In the genomic region with DNA sequence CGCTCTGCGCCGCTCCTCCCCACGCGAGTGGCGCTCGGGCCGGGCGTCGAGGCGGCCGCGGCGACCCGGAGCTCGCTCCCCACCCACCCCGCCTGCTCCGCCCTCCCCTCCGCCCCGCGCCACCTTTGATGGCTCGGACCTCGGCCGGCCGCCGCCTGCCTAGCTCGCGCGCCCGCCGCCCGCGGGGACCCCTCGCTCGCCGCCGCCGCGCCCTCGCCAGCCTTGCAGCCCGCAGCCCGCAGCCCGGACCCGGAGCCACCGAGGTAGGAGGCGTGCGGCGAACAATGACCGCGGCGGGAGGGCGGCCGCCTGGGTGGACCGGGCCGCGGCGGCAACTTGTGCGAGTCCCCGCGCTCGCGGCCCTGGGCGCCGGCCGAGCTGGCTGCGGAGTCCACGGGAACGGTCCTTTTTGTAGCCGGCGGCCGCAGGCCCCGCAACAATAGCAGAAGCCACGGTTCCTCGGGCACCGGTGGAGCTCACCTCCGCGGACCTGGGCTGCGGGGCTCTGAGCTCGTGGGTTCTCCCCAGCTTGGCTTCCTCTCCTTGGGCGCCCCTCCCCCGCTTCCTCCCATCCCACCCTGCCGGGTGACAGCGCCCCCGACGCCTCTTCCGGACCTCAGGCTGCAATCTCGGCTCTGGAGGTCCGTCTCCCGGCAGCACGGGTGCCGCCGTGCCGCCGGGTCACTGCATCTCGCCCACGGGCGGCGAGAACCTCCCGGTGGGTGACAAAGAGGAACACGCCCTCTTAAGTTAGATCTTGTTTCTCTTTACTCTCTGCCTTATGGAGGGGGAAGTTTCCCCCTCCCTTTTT, we compare ENCODE assay signal across 7 mouse cellular contexts. TPM values are rescaled to one million over a fixed set of nuclear protein-coding genes. Genes with fewer than 3 reads are reported as not detected.
A peak's percentile ranks its signal among the peaks of the same experiment; 100 is the strongest.
DNase-seq lines count a peak whose midpoint lies in the region; ATAC-seq and TF ChIP-seq lines count a peak whose summit lies in the region.

No protein-coding gene starts in this region.

- H3K4me2 ChIP-seq in forebrain, embryonic 16.5 days (ENCODE audit: low read length), result peak overlapping the region; percentile 96
- H3K4me2 ChIP-seq in hindbrain, embryonic 11.5 days (replicated peaks; ENCODE audit: low read depth, low read length), result peak overlapping the region; percentile 89

- peaks cover 37% of the 10 kb centered on the region for H3K4me1 ChIP-seq in forebrain, embryonic 16.5 days (replicated peaks; ENCODE audit: control insufficient read depth, insufficient read depth, low read length)
- H3K4me1 ChIP-seq in hindbrain, embryonic 11.5 days (replicated peaks; ENCODE audit: control insufficient read depth, insufficient read depth, low read length), result peaks cover 4% of the 10 kb centered on the region; the same call in 1 of the 2 replicates
- peaks cover 15% of the 10 kb centered on the region for H3K4me1 ChIP-seq in megakaryocyte, embryonic 14.5 days

- peak overlapping the region; percentile 99 for H3K9ac ChIP-seq in forebrain, embryonic 16.5 days (replicated peaks; ENCODE audit: low read depth, low read length)
- H3K9ac ChIP-seq in hindbrain, embryonic 11.5 days (ENCODE audit: low read depth, low read length), result peak overlapping the region; percentile 94

- under 1% methylated on average over 78 of the region's 100 CpGs for WGBS in forebrain, embryonic 16.5 days
- under 1% methylated on average over 85 of the region's 100 CpGs for WGBS in hindbrain, embryonic 11.5 days

- H3K9me3 ChIP-seq in forebrain, embryonic 16.5 days (ENCODE audit: control insufficient read depth, low read length), result no peaks in the 10 kb centered on the region
- no peaks in the 10 kb centered on the region for H3K9me3 ChIP-seq in hindbrain, embryonic 11.5 days (ENCODE audit: control insufficient read depth, low read length)
- H3K9me3 ChIP-seq in megakaryocyte, embryonic 14.5 days, result peaks cover 17% of the 10 kb centered on the region

- H3K27ac ChIP-seq in forebrain, embryonic 16.5 days (ENCODE audit: low read length), result peak overlapping the region; percentile 88
- H3K27ac ChIP-seq in hindbrain, embryonic 11.5 days (ENCODE audit: low read depth, low read length), result peak overlapping the region; percentile 70

- peak; percentile 55 for ATAC-seq in forebrain, embryonic 16.5 days
- ATAC-seq in hindbrain, embryonic 11.5 days (ENCODE audit: low FRiP score), result peak; percentile 88

- no peaks in the 10 kb centered on the region for H3K36me3 ChIP-seq in forebrain, embryonic 16.5 days (ENCODE audit: control insufficient read depth, insufficient read depth)
- H3K36me3 ChIP-seq in hindbrain, embryonic 11.5 days (ENCODE audit: control insufficient read depth, insufficient read depth, low read length), result no peaks in the 10 kb centered on the region
- no peaks in the 10 kb centered on the region for H3K36me3 ChIP-seq in megakaryocyte, embryonic 14.5 days (replicated peaks; ENCODE audit: low read length)

- DNase-seq in NIH3T3 (ENCODE audit: low read depth), result peak; percentile 56
- DNase-seq in brain, embryonic 14.5 days (ENCODE audit: low read depth), result peak; percentile 78
- DNase-seq in hindbrain, embryonic 11.5 days (ENCODE audit: low spot score), result peak; percentile 80
- peak; percentile 45 to 47 for DNase-seq in left cerebral cortex, postnatal 25 days (ENCODE audit: low spot score in 2 of 2)
- peak; percentile 58 for DNase-seq in right cerebral cortex, postnatal 25 days

- H3K27me3 ChIP-seq in forebrain, embryonic 16.5 days (replicated peaks; ENCODE audit: control insufficient read depth, insufficient read depth, low read length), result no peaks in the 10 kb centered on the region
- H3K27me3 ChIP-seq in hindbrain, embryonic 11.5 days (ENCODE audit: control insufficient read depth, insufficient read depth, low read length), result peaks cover 2% of the 10 kb centered on the region
- H3K27me3 ChIP-seq in megakaryocyte, embryonic 14.5 days (replicated peaks), result peaks cover 71% of the 10 kb centered on the region

- intact Hi-C loops in left cerebral cortex, postnatal 25 days (cut with DNase I), result loop anchor here (2.0 to 5.0 kb wide), 2 partner anchors 73 to 186 kb away; no protein-coding TSS in a partner anchor

- TF ChIP-seq CTCF in brain, embryonic 14.5 days (IDR thresholded peaks at IDR 0.05; ENCODE audit: borderline replicate concordance, extremely low read depth, insufficient read depth, insufficient read length), result no peak

- peak; percentile 17; the same call in 1 of the 2 replicates for TF ChIP-seq POLR2A in brain, embryonic 14.5 days (IDR thresholded peaks at IDR 0.05; ENCODE audit: borderline replicate concordance, extremely low read depth, insufficient read depth, insufficient read length, poor library complexity, severe bottlenecking)

- peak overlapping the region; percentile 87 for H3K4me3 ChIP-seq in forebrain, embryonic 16.5 days (replicated peaks; ENCODE audit: low read length)
- H3K4me3 ChIP-seq in hindbrain, embryonic 11.5 days (ENCODE audit: low read depth, low read length), result peak overlapping the region; percentile 88
- H3K4me3 ChIP-seq in megakaryocyte, embryonic 14.5 days (replicated peaks), result peak overlapping the region; percentile 85

RNA-seq across cellular contexts. Expression of a gene that starts 0.9 kb away (rescaled TPM):
- 58.0 and 77.6 TPM in 2 replicates for polyA plus RNA-seq in brain, embryonic 14.5 days (2012; rRNA removed)
- 35.4 and 43.6 TPM in 2 replicates for polyA plus RNA-seq in forebrain, embryonic 16.5 days (2015; fragmentation: Nextera tagmentation; extraction: Ambion mirVana)
- 26.3 and 32.5 TPM in 2 replicates for polyA plus RNA-seq in hindbrain, embryonic 11.5 days (2014; fragmentation: Nextera tagmentation; extraction: Ambion mirVana)
- 100 to 1,000 TPM; 126 to 130 TPM for total RNA-seq in left cerebral cortex, postnatal 25 days (2021)
- not detected in 2 replicates for polyA plus RNA-seq in megakaryocyte, embryonic 14.5 days (2012; ENCODE audit: insufficient read depth, low replicate concordance)

Comparison
In these comparisons a context has a peak if more than half of its experiments do, and no peak if none do; other contexts are left out.
1. Peak in every context shown above with its lines: DNase-seq, ATAC-seq, H3K4me3 ChIP-seq and H3K27ac ChIP-seq.
2. RNA of a gene that starts 0.9 kb away (polyA plus RNA-seq): 58.0 to 77.6 TPM in brain, embryonic 14.5 days, 35.4 to 43.6 TPM in forebrain, embryonic 16.5 days and 26.3 to 32.5 TPM in hindbrain, embryonic 11.5 days; not detected in megakaryocyte, embryonic 14.5 days; every median in the first group is over 10 times any median in the second.